ENCODE assay signal across 7 mouse cellular contexts in genomic region chr8:119840275-119840808, GRCm38 (mm10). TPM values are rescaled to one million over a fixed set of nuclear protein-coding genes. Genes with fewer than 3 reads are reported as not detected.
DNase-seq lines count a peak whose midpoint lies in the region; ATAC-seq lines count a peak whose summit lies in the region.

TSS of gene Cotl1 (minus strand) at chr8:119840544.

- no peaks in the 10 kb centered on the region for H3K36me3 ChIP-seq in embryonic facial prominence, embryonic 11.5 days (replicated peaks; ENCODE audit: control insufficient read depth, insufficient read depth, low read depth, low read length)
- no peaks in the 10 kb centered on the region for H3K36me3 ChIP-seq in limb, embryonic 11.5 days (ENCODE audit: control insufficient read depth, insufficient read depth, low read length)
- 0 out of 2 replicates have a peak, but pooled peaks cover 3% of the 10 kb centered on the region for H3K36me3 ChIP-seq in midbrain, embryonic 14.5 days (ENCODE audit: control insufficient read depth, insufficient read depth, low read length)

- peak within 1 kb of the TSS; percentile 86 for H3K4me2 ChIP-seq in embryonic facial prominence, embryonic 11.5 days (ENCODE audit: low read depth, low read length)
- H3K4me2 ChIP-seq in limb, embryonic 11.5 days (ENCODE audit: low read depth, severe bottlenecking): peak within 1 kb of the TSS; percentile 95
- peak within 1 kb of the TSS; percentile 78 for H3K4me2 ChIP-seq in midbrain, embryonic 14.5 days (ENCODE audit: low read length)

- peak; percentile 83 for ATAC-seq in embryonic facial prominence, embryonic 11.5 days (replicated peaks; ENCODE audit: insufficient number of reproducible peaks, low FRiP score, low TSS enrichment, low read depth)
- peak; percentile 89 for ATAC-seq in limb, embryonic 11.5 days (ENCODE audit: insufficient number of reproducible peaks, low FRiP score, low TSS enrichment, low read depth)
- peak; percentile 96 for ATAC-seq in midbrain, embryonic 14.5 days (ENCODE audit: low FRiP score, low TSS enrichment)

- DNase-seq in adrenal gland, postnatal 14 days: peak; percentile 98
- DNase-seq in embryonic facial prominence, embryonic 11.5 days (ENCODE audit: low spot score): peak; percentile 98
- peak; percentile 100 for DNase-seq in heart, adult 11 months
- peak; percentile 98 for DNase-seq in kidney, adult 18-20 months
- DNase-seq in limb, embryonic 11.5 days (ENCODE audit: low spot score): peak; percentile 97
- DNase-seq in midbrain, embryonic 14.5 days: peak; percentile 100
- DNase-seq in spleen, adult 18-20 months: peak; percentile 97 to 99

- no peaks in the 10 kb centered on the region for H3K9me3 ChIP-seq in embryonic facial prominence, embryonic 11.5 days (replicated peaks; ENCODE audit: control insufficient read depth, low read length)
- no peaks in the 10 kb centered on the region for H3K9me3 ChIP-seq in limb, embryonic 11.5 days (ENCODE audit: control insufficient read depth, low read length)
- H3K9me3 ChIP-seq in midbrain, embryonic 14.5 days (ENCODE audit: control insufficient read depth, low read length): no peaks in the 10 kb centered on the region

- peak within 1 kb of the TSS; percentile 67 for H3K4me3 ChIP-seq in embryonic facial prominence, embryonic 11.5 days (ENCODE audit: low read depth, low read length)
- peak within 1 kb of the TSS; percentile 64 for H3K4me3 ChIP-seq in limb, embryonic 11.5 days (ENCODE audit: low read depth, low read length)
- peak within 1 kb of the TSS; percentile 73 for H3K4me3 ChIP-seq in midbrain, embryonic 14.5 days (replicated peaks; ENCODE audit: low read depth, low read length)

- peak within 1 kb of the TSS; percentile 69 for H3K9ac ChIP-seq in embryonic facial prominence, embryonic 11.5 days (replicated peaks; ENCODE audit: low read length)
- H3K9ac ChIP-seq in limb, embryonic 11.5 days (ENCODE audit: low read length): peak within 1 kb of the TSS; percentile 68
- H3K9ac ChIP-seq in midbrain, embryonic 14.5 days (replicated peaks; ENCODE audit: low read length): peak within 1 kb of the TSS; percentile 78

- H3K27ac ChIP-seq in embryonic facial prominence, embryonic 11.5 days (replicated peaks; ENCODE audit: low read depth, low read length): peak within 1 kb of the TSS; percentile 16; the same call in 1 of the 2 replicates
- 0 out of 2 replicates have a peak within 1 kb of the TSS, but pooled peaks have one; percentile 8 for H3K27ac ChIP-seq in limb, embryonic 11.5 days (replicated peaks; ENCODE audit: low read depth, low read length)
- H3K27ac ChIP-seq in midbrain, embryonic 14.5 days (replicated peaks; ENCODE audit: low read depth, low read length): peak within 1 kb of the TSS; percentile 87

- H3K4me1 ChIP-seq in embryonic facial prominence, embryonic 11.5 days (ENCODE audit: control insufficient read depth, insufficient read depth, low read length): peaks cover 9% of the 10 kb centered on the region
- H3K4me1 ChIP-seq in limb, embryonic 11.5 days (ENCODE audit: control insufficient read depth, insufficient read depth, low read length): 0 out of 2 replicates have a peak, but pooled peaks cover 11% of the 10 kb centered on the region
- H3K4me1 ChIP-seq in midbrain, embryonic 14.5 days (ENCODE audit: control insufficient read depth, insufficient read depth, low read length): peaks cover 48% of the 10 kb centered on the region

- no peaks in the 10 kb centered on the region for H3K27me3 ChIP-seq in embryonic facial prominence, embryonic 11.5 days (ENCODE audit: control insufficient read depth, insufficient read depth, low read length)
- H3K27me3 ChIP-seq in limb, embryonic 11.5 days (ENCODE audit: control insufficient read depth, insufficient read depth, low read length): peaks cover 5% of the 10 kb centered on the region
- H3K27me3 ChIP-seq in midbrain, embryonic 14.5 days (ENCODE audit: control insufficient read depth, insufficient read depth, low read length): no peaks in the 10 kb centered on the region

- WGBS in embryonic facial prominence, embryonic 11.5 days: under 1% methylated on average over 46 of the region's 57 CpGs
- 0% methylated on average over 51 of the region's 57 CpGs for WGBS in limb, embryonic 11.5 days
- WGBS in midbrain, embryonic 14.5 days: under 1% methylated on average over 57 of the region's 57 CpGs

RNA-seq across cellular contexts. Expression of gene Cotl1, which starts in this region (rescaled TPM):
- 56.9 and 79.0 TPM in 2 replicates for total RNA-seq in adrenal gland, postnatal 14 days (2021)
- 321 and 363 TPM in 2 replicates for polyA plus RNA-seq in embryonic facial prominence, embryonic 11.5 days (2014; fragmentation: Nextera tagmentation; extraction: Ambion mirVana)
- polyA plus RNA-seq in limb, embryonic 11.5 days (2014; fragmentation: Nextera tagmentation; extraction: Ambion mirVana): 181 and 197 TPM in 2 replicates
- polyA plus RNA-seq in midbrain, embryonic 14.5 days (2014; fragmentation: Nextera tagmentation; extraction: Ambion mirVana): 291 and 381 TPM in 2 replicates

Comparison
In these comparisons a context has a peak if more than half of its experiments do, and no peak if none do; other contexts are left out.
1. Peak in every context shown above with its lines: DNase-seq, ATAC-seq, H3K4me3 ChIP-seq and H3K27ac ChIP-seq.
2. H3K27ac ChIP-seq: peak in every context shown above with its lines; median percentile 87 in midbrain, embryonic 14.5 days; 16 in embryonic facial prominence, embryonic 11.5 days; 8 in limb, embryonic 11.5 days.